Mouse (Mus musculus): ENCODE data around the gene Cacna1a. TPM values are rescaled to one million over a fixed set of nuclear protein-coding genes. Genes with fewer than 3 reads are reported as not detected.
"Not testable (repeated sequence)": the region's sequence is repeated elsewhere in the genome, so short reads cannot be mapped to it uniquely, and the experiment has no call there.

The Cacna1a gene
- polyA plus RNA-seq, 1 experiment from 2014 or later, result 29.8 TPM

DNA sequence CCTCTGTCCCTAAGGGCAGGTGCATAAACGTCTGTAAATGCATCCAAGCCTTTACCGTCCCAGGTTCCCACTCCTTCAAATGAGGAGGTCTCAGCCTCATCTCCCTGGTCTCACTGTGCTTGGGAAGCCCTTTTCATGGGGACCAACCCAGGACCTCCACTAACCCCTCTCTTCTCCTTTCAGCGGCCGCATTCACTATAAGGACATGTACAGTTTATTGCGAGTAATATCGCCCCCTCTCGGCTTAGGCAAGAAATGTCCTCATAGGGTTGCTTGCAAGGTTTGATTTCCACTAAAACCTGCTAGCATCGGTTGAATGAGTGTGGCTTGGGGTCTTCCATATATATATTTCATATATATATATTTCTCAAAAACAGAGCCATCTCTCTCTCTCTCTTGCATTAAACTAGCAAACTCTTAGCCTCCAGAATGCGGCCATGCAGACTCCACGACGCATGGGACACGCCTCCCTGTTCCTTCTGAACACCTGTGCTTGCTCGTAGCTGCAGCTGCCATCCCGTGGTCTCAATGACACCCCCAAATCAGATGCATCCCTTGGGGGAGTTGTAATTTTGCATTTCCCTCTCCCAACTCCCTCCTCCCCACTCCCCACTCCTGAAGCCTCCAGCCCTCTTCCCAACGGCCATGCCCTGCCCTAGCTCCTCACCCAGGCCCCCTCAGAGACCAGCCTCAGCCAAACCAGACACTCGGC is 226.4 kb downstream of the Cacna1a start:
- Histone ChIP-seq H3K9me3 (ENCODE audit: control insufficient read depth, low read length) (no peaks in the 10 kb centered on the region), H3K4me2 (ENCODE audit: low read depth, low read length) (no peak overlapping the region), H3K27me3 (ENCODE audit: control insufficient read depth, insufficient read depth, low read length) (no peaks in the 10 kb centered on the region), H3K9ac (replicated peaks; ENCODE audit: low read depth, low read length) (no peak overlapping the region), H3K36me3 (ENCODE audit: control insufficient read depth, insufficient read depth, low read length) (0 out of 2 replicates have a peak, but pooled peaks cover 7% of the 10 kb centered on the region), H3K27ac (ENCODE audit: low read depth, low read length) (no peak overlapping the region), H3K4me3 (ENCODE audit: low read depth, low read length) (no peak overlapping the region), H3K4me1 (ENCODE audit: control insufficient read depth, insufficient read depth, low read length) (0 out of 2 replicates have a peak, but pooled peaks cover 7% of the 10 kb centered on the region)
- ATAC-seq (ENCODE audit: low read depth), result no peak
- WGBS, result 25% methylated on average over 16 of the region's 16 CpGs

DNA sequence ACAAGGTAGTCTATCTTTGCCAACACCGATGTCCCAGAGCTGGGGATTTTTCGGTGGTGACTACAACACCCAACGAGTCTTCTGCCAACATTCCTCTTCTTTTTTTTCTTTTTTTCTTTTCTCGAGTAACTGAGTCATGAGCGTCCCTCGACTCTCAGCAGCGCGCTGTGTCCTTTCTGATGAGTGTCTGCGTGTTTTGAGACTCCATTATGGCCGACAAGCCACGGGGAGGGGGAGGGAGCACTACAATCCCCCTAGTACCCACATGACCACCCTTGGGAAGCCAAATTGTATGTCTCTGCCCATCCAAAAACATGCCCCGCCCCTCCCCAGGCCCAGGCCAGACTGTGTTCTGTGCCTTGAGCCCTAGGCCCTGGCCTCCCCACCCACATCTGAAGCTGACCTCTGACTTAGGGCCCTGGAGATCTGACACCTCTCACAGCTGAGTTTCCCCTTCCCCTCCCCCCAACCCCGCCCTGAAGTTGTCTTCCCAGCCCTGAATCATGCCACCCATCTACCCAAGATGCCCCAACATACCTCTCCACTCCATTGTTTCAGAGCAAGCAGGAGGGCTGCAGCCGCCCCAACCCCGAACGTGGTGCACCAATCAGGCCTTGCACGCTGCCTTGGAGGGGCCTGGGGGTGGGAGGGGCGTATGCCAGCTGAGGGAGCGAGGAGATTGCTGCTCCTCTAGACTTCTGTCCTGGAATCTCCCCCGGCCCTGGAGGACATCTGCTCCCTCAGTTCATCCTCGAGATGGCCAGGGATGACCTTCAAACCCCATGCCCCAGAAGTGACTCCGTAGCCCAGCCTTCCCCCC is 227.6 kb downstream of the Cacna1a start:
- Histone ChIP-seq H3K27ac (ENCODE audit: low read depth, low read length) (no peak overlapping the region), H3K9me3 (ENCODE audit: control insufficient read depth, low read length) (no peaks in the 10 kb centered on the region), H3K9ac (replicated peaks; ENCODE audit: low read depth, low read length) (no peak overlapping the region), H3K27me3 (ENCODE audit: control insufficient read depth, insufficient read depth, low read length) (no peaks in the 10 kb centered on the region), H3K4me2 (ENCODE audit: low read depth, low read length) (no peak overlapping the region), H3K36me3 (ENCODE audit: control insufficient read depth, insufficient read depth, low read length) (0 out of 2 replicates have a peak, but pooled peaks cover 7% of the 10 kb centered on the region), H3K4me1 (ENCODE audit: control insufficient read depth, insufficient read depth, low read length) (0 out of 2 replicates have a peak, but pooled peaks cover 7% of the 10 kb centered on the region), H3K4me3 (ENCODE audit: low read depth, low read length) (no peak overlapping the region)
- peak; percentile 21; the same call in 1 of the 2 replicates for ATAC-seq (ENCODE audit: low read depth)
- WGBS, result 32% methylated on average over 22 of the region's 22 CpGs

DNA sequence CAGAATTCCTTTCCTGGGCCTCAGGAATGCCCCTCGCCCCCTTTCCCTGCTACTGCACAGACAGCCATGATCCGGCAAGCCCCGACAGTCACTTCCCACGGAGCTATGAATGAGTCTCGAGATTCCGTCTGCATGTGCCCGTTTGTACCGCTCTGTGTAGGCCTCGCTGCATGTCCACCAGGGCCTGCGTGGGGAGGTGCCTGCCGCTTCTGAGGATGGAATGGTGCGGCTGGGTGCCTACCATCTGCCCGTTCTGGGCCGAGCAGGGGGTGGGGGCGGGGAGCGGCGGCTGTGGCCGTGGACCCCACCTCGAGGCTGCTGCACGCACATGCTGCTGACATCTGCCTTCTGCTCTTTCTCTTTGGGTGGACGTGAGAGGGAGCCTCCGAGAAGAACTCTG is 228.8 kb downstream of the Cacna1a start:
- Histone ChIP-seq H3K36me3 (ENCODE audit: control insufficient read depth, insufficient read depth, low read length) (0 out of 2 replicates have a peak, but pooled peaks cover 9% of the 10 kb centered on the region), H3K4me1 (ENCODE audit: control insufficient read depth, insufficient read depth, low read length) (0 out of 2 replicates have a peak, but pooled peaks cover 7% of the 10 kb centered on the region), H3K4me2 (ENCODE audit: low read depth, low read length) (no peak overlapping the region), H3K9me3 (ENCODE audit: control insufficient read depth, low read length) (no peaks in the 10 kb centered on the region), H3K27ac (ENCODE audit: low read depth, low read length) (no peak overlapping the region), H3K9ac (replicated peaks; ENCODE audit: low read depth, low read length) (no peak overlapping the region), H3K4me3 (ENCODE audit: low read depth, low read length) (no peak overlapping the region), H3K27me3 (ENCODE audit: control insufficient read depth, insufficient read depth, low read length) (no peaks in the 10 kb centered on the region)
- ATAC-seq (ENCODE audit: low read depth), result no peak; the same call in 1 of the 2 replicates
- WGBS, result 47% methylated on average over 22 of the region's 22 CpGs

DNA sequence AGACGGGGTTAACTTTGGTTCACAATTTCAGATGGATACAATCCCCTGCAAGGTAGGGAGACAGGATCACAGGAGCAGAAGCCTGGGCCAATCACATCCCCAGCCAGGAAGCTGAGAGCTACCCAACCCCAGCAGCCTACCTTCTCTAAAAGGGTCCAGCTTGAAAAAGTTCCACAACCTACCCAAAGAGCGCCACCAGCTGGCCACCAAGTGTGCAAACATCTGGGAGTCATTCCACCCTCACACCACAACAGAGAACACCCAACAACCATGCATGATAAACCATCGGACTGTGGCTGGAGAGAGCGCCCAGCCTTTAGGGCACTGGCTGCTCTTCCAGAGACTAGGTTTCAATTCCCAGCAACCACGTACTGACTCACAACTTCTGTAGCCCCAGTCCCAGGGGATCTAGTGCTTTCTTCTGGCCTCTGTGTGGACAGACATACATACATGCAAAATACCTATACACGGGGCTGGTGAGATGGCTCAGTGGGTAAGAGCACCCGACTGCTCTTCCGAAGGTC is 232.9 kb downstream of the Cacna1a start:
- no peak overlapping the region for H3K4me3 ChIP-seq (ENCODE audit: low read depth, low read length)
- WGBS, result 79% methylated on average over 8 of the region's 8 CpGs
- no peaks in the 10 kb centered on the region for H3K9me3 ChIP-seq (ENCODE audit: control insufficient read depth, low read length)
- ATAC-seq (ENCODE audit: low read depth), result no peak
- H3K27me3 ChIP-seq (ENCODE audit: control insufficient read depth, insufficient read depth, low read length), result no peaks in the 10 kb centered on the region
- H3K4me2 ChIP-seq (ENCODE audit: low read depth, low read length), result no peak overlapping the region
- H3K36me3 ChIP-seq (ENCODE audit: control insufficient read depth, insufficient read depth, low read length), result 0 out of 2 replicates have a peak, but pooled peaks cover 7% of the 10 kb centered on the region
- H3K9ac ChIP-seq (replicated peaks; ENCODE audit: low read depth, low read length), result no peak overlapping the region
- H3K4me1 ChIP-seq (ENCODE audit: control insufficient read depth, insufficient read depth, low read length), result 0 out of 2 replicates have a peak, but pooled peaks cover 3% of the 10 kb centered on the region
- H3K27ac ChIP-seq (ENCODE audit: low read depth, low read length), result no peak overlapping the region

DNA sequence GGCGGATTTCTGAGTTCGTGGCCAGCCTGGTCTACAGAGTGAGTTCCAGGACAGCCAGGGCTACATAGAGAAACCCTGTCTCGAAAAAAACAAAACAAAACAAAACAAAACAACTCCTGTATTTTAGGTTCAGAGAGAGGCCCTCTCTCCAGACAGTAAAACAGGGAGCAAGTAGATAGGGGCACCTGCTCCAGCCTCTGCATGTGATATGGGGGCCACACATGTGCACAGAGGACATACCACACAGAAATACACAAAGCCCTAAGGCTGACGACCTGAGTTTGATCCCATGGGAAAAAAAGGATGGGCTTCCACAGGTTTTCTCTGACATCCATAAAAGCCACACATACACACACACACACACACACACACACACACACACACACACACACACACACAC is 235.2 kb downstream of the Cacna1a start:
- not testable (repeated sequence) for H3K4me3 ChIP-seq (ENCODE audit: low read depth, low read length); H3K36me3 ChIP-seq (ENCODE audit: control insufficient read depth, insufficient read depth, low read length); H3K4me2 ChIP-seq (ENCODE audit: low read depth, low read length); H3K4me1 ChIP-seq (ENCODE audit: control insufficient read depth, insufficient read depth, low read length); H3K27ac ChIP-seq (ENCODE audit: low read depth, low read length); H3K9ac ChIP-seq (replicated peaks; ENCODE audit: low read depth, low read length); H3K27me3 ChIP-seq (ENCODE audit: control insufficient read depth, insufficient read depth, low read length); H3K9me3 ChIP-seq (ENCODE audit: control insufficient read depth, low read length); ATAC-seq (ENCODE audit: low read depth)
- 85% methylated on average over 4 of the region's 4 CpGs for WGBS

DNA sequence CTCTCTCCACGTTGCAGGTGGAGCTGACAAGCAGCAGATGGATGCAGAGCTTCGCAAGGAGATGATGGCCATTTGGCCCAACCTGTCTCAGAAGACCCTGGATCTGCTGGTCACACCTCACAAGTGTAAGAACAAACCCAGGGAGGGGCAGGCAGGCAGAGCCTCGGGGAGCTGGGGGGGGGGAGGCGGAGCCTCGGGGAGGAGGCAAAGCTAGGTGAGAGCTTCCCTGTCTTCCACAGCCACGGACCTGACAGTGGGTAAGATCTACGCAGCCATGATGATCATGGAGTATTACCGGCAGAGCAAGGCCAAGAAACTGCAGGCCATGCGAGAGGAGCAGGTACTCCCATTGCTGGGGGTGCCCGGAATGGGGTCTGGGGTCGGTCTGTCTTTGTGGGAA is 241.3 kb downstream of the Cacna1a start:
- H3K9ac ChIP-seq (replicated peaks; ENCODE audit: low read depth, low read length), result no peak overlapping the region
- H3K4me3 ChIP-seq (ENCODE audit: low read depth, low read length), result no peak overlapping the region
- H3K36me3 ChIP-seq (ENCODE audit: control insufficient read depth, insufficient read depth, low read length), result peaks cover 22% of the 10 kb centered on the region
- no peaks in the 10 kb centered on the region for H3K4me1 ChIP-seq (ENCODE audit: control insufficient read depth, insufficient read depth, low read length)
- H3K27me3 ChIP-seq (ENCODE audit: control insufficient read depth, insufficient read depth, low read length), result no peaks in the 10 kb centered on the region
- WGBS, result 84% methylated on average over 11 of the region's 11 CpGs
- no peak for ATAC-seq (ENCODE audit: low read depth)
- no peak overlapping the region for H3K27ac ChIP-seq (ENCODE audit: low read depth, low read length)
- no peaks in the 10 kb centered on the region for H3K9me3 ChIP-seq (ENCODE audit: control insufficient read depth, low read length)
- no peak overlapping the region for H3K4me2 ChIP-seq (ENCODE audit: low read depth, low read length)

DNA sequence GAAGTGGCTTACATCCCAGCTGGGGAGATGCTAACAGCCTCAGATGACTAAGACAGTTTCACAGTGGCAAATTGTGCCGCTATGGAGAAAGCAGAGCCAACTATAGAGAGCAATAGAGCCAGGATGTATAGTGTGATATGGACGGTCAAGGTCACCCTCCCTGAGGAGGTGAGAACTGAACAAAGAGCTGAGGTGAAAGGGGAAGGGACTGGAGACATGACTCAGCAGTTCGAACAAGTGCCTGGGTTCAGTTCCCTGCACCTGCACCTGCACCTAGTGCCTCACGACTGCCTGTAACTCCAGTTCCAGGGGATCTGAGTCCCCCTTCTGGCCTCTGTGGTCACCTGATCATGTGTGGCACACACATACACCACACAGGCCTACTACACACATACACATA is 241.9 kb downstream of the Cacna1a start:
- no peak for ATAC-seq (ENCODE audit: low read depth)
- Histone ChIP-seq H3K27ac (ENCODE audit: low read depth, low read length) (no peak overlapping the region), H3K36me3 (ENCODE audit: control insufficient read depth, insufficient read depth, low read length) (peaks cover 22% of the 10 kb centered on the region), H3K4me3 (ENCODE audit: low read depth, low read length) (no peak overlapping the region), H3K9me3 (ENCODE audit: control insufficient read depth, low read length) (no peaks in the 10 kb centered on the region), H3K4me1 (ENCODE audit: control insufficient read depth, insufficient read depth, low read length) (peaks cover 5% of the 10 kb centered on the region; the same call in 1 of the 2 replicates), H3K27me3 (ENCODE audit: control insufficient read depth, insufficient read depth, low read length) (no peaks in the 10 kb centered on the region), H3K9ac (replicated peaks; ENCODE audit: low read depth, low read length) (no peak overlapping the region), H3K4me2 (ENCODE audit: low read depth, low read length) (no peak overlapping the region)
- 80% methylated on average over 4 of the region's 4 CpGs for WGBS

DNA sequence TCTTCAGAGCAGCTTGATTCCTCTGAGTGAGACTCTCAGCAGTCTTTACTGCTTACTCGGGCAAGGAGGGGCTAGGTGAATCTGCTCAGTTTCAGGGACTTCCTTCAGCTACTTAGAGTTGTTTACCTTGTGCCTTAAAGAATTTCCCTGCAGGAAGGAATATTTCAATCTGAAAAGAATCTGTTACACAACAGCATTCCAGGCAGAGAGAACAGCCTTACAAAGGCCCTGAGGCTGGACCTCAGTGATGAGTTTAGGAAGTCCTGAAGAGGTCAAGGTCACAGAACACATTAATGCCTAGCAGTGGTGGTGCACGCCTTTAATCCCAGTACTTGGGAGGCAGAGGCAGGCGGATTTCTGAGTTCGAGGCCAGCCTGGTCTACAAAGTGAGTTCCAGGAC is 243.6 kb downstream of the Cacna1a start:
- 92% methylated on average over 4 of the region's 4 CpGs for WGBS
- no peak overlapping the region for H3K27ac ChIP-seq (ENCODE audit: low read depth, low read length)
- no peak overlapping the region for H3K4me3 ChIP-seq (ENCODE audit: low read depth, low read length)
- ATAC-seq (ENCODE audit: low read depth), result no peak
- H3K4me1 ChIP-seq (ENCODE audit: control insufficient read depth, insufficient read depth, low read length), result peaks cover 12% of the 10 kb centered on the region; the same call in 1 of the 2 replicates
- H3K27me3 ChIP-seq (ENCODE audit: control insufficient read depth, insufficient read depth, low read length), result no peaks in the 10 kb centered on the region
- H3K9ac ChIP-seq (replicated peaks; ENCODE audit: low read depth, low read length), result no peak overlapping the region
- H3K9me3 ChIP-seq (ENCODE audit: control insufficient read depth, low read length), result no peaks in the 10 kb centered on the region
- H3K36me3 ChIP-seq (ENCODE audit: control insufficient read depth, insufficient read depth, low read length), result peaks cover 19% of the 10 kb centered on the region
- H3K4me2 ChIP-seq (ENCODE audit: low read depth, low read length), result no peak overlapping the region

All from neural tube, embryonic 14.5 days (tissue).